Mouse (Mus musculus) kidney, adult 2 months (tissue): ENCODE measurements at regions not wholly inside any gene's neighbourhood (a gene's known extent, or its start where the extent isn't known, plus 50 kb on each side); places are given as distances from the start of the nearest gene placed in this dataset.

Experiments used
- DNase-seq: peaks from one replicate; pipeline ENCODE4 v3.0.0; 2021
- H3K27ac ChIP-seq: fragments of 200-500 bp; 2 replicates; pipeline ENCODE4 v1.5.1; 2012; ENCODE audit warnings: low read depth, low read length, control low read depth, inconsistent platforms; ENCODE audit not compliant: insufficient read depth
- H3K27me3 ChIP-seq: fragments of 200-500 bp; replicated peaks from 2 replicates; pipeline ENCODE4 v1.6.1; 2012; ENCODE audit warnings: mild to moderate bottlenecking, moderate library complexity, low read length, inconsistent platforms; ENCODE audit not compliant: control insufficient read depth, insufficient read depth
- H3K36me3 ChIP-seq: fragments of 200-500 bp; 2 replicates; pipeline ENCODE4 v1.6.1; 2012; ENCODE audit warnings: mild to moderate bottlenecking, moderate library complexity, low read length, inconsistent platforms; ENCODE audit not compliant: control insufficient read depth, insufficient read depth
- H3K4me1 ChIP-seq: fragments of 200-500 bp; 2 replicates; pipeline ENCODE4 v1.6.1; 2011; ENCODE audit warnings: low read length; ENCODE audit not compliant: control insufficient read depth, insufficient read depth
- H3K4me3 ChIP-seq: fragments of 200-500 bp; 2 replicates; pipeline ENCODE4 v1.5.1; 2011; ENCODE audit warnings: mild to moderate bottlenecking, low read depth, low read length, control low read depth; ENCODE audit not compliant: insufficient read depth
- CTCF ChIP-seq: fragments of 200-500 bp; conservative IDR thresholded peaks from 2 replicates; pipeline ENCODE4 v1.5.1; 2011; ENCODE audit warnings: low read depth, mild to moderate bottlenecking, control low read depth, low read length, moderate library complexity, mixed read lengths; ENCODE audit not compliant: insufficient read depth, insufficient read length
- POLR2A ChIP-seq: fragments of 200-500 bp; IDR thresholded peaks from one replicate; pipeline ENCODE4 v1.6.1; 2011; ENCODE audit warnings: low read depth, low read length, control low read depth
- WGBS: fragments of 180-500 bp; shearing (Covaris S2); methylation state at CpG from one replicate; pipeline ENCODE4 v1.1.7; 2018; 5-methylcytosine and 5-hydroxymethylcytosine counted together

DNA sequence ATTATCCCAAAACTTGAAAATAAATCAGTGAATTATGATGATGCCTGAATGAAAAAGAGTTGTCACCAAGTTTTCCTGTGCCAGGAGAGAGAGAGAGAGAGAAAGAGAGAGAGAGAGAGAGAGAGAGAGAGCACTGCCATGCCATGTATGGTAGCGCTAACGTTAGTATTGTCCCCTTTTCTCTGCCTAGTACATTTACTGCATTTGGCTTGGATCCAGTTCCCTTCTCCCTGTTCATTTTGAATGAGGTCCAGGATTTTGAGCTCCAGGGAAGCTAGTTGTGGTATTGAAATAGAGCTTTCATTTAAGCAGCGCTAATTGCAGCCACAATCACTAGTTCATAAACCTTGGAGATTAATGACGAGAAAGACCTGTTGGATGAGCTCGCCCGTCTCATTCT, 323.4 kb upstream of the Tecrl start:
- no peaks in the 10 kb centered on the region for H3K4me1 ChIP-seq
- 75% methylated on average over 6 of the region's 6 CpGs for WGBS
- TF ChIP-seq POLR2A = no peak
- TF ChIP-seq CTCF = no peak
- no peaks in the 10 kb centered on the region for H3K27me3 ChIP-seq
- DNase-seq = no peak
- H3K4me3 ChIP-seq = no peak overlapping the region
- H3K27ac ChIP-seq = no peak overlapping the region
- no peaks in the 10 kb centered on the region for H3K36me3 ChIP-seq

DNA sequence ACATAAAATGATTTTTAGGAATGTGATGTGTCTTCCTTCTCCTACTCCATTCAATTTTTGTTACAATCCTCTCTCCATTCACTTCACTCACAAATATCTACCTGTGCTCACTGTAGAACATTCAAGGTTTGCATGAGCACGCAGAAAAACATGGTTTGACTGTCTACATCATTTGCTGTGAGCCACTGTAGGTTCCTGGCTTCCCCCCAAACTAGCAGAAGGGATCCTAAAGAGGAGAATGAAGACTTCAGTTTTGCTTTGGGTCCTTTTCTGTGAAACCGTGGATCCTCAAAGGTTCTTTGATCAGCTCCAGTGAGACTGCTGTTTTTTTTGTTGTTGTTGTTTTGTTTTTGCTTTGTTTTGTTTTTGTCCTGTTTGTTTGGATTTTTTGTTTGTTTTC, 304.1 kb upstream of the Tecrl start:
- Histone ChIP-seq H3K27me3 (no peaks in the 10 kb centered on the region), H3K27ac (no peak overlapping the region), H3K36me3 (no peaks in the 10 kb centered on the region), H3K4me3 (no peak overlapping the region), H3K4me1 (no peaks in the 10 kb centered on the region)
- TF ChIP-seq CTCF (no peak), POLR2A (no peak)
- 68% methylated on average over 2 of the region's 2 CpGs for WGBS
- DNase-seq = no peak

DNA sequence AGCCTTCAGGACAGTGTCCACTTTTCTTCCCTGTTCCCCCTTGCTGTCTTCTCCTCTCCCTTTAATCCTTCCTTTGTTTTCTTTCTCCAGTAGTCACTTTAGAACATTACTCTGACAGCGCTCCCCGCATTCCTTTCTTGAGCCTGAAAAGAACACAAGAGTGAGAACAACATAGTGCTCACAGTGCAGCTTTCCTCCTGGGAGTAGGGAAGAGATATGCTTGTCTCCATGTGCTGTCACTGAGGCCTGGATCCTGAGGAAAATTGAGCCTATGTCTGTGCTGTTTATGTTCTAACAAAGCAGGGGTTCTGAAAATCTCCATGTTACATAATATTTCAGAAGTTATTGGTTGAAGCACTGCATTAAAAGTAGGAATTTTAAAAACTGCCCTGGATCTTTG, 296.3 kb upstream of the Tecrl start:
- DNase-seq = no peak
- 57% methylated on average over 2 of the region's 2 CpGs for WGBS
- Histone ChIP-seq H3K4me3 (no peak overlapping the region), H3K4me1 (no peaks in the 10 kb centered on the region), H3K27me3 (no peaks in the 10 kb centered on the region), H3K36me3 (no peaks in the 10 kb centered on the region), H3K27ac (no peak overlapping the region)
- TF ChIP-seq CTCF (no peak), POLR2A (no peak)

DNA sequence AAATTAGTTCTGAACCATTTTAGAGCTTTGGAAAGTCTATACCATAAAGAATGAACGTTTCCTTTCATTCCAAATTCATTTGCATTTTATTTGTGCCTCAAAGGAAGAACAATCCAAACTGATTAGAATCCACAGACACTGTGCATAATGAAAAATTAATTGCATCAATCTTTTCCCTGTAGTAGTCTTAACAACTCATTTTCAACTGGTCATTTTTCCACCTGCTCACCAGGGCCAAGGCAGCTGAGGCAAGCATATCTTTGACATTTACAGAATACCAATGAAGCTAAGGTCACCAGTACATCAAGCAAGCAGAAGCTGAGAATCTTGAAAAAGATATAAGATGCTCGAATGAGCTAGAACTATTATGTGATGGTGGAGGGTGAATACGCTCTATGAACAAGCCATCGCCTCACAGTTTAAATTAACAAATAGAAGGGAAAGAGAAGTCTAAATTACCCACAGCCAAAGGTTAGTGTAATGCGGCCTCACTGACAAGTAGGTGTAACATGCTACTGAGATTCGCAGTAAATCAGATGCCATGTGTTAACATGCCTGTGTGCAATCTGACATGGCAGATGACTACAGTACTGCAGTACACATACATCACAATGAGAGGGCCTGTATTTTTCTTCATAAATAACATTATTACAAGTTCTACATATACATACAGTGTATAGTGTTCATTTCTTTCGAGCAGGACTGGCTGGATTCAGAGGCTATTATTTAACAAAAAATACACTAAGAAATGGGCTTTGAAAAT, 267.8 kb upstream of the Tecrl start:
- DNase-seq = no peak
- 80% methylated on average over 7 of the region's 7 CpGs for WGBS
- TF ChIP-seq POLR2A (no peak), CTCF (no peak)

DNA sequence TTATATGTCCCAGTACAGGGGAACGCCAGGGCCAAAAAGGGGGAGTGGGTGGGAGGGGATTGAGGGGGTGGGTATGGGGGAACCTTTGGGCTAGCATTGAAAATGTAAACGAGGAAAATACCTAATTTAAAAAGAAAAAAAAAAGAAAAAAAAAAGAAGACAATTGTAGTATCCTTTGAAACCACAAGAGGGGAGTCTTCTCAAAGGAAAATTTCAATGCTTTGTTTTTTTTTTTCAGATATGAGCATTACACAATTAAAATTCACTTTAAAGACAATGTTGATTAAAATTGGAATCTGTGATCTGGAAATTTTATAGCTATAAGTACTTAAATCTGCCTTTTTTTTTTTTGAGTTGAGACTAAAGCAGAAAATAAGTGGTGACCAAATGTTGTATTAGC, 255.8 kb upstream of the Tecrl start:
- no peak overlapping the region for H3K4me3 ChIP-seq
- H3K27ac ChIP-seq = no peak overlapping the region
- DNase-seq = no peak
- no peaks in the 10 kb centered on the region for H3K36me3 ChIP-seq
- 36% methylated on average over 2 of the region's 2 CpGs for WGBS
- TF ChIP-seq POLR2A (no peak), CTCF (no peak)
- H3K27me3 ChIP-seq = no peaks in the 10 kb centered on the region
- no peaks in the 10 kb centered on the region for H3K4me1 ChIP-seq

More for the DNA sequence above, 267.8 kb upstream of the Tecrl start:
- no peaks in the 10 kb centered on the region for H3K4me1 ChIP-seq
- H3K27me3 ChIP-seq = no peaks in the 10 kb centered on the region
- no peak overlapping the region for H3K4me3 ChIP-seq
- H3K27ac ChIP-seq = no peak overlapping the region
- no peaks in the 10 kb centered on the region for H3K36me3 ChIP-seq

DNA sequence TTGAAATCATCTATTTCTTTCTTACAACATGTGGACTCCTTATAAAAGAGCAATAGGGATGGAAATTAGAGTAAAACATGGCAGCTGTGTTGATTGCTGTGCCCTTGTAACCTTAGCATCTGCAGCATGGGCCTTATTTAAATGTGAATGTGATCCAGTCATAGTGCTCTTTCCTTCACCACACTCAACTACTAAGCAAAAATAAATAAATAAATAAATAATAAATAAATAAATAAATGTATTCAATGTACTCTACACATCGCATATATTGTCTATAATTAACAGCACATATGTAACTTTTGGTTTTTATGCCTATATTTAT, 238.3 kb upstream of the Tecrl start:
- no peaks in the 10 kb centered on the region for H3K4me1 ChIP-seq
- H3K27ac ChIP-seq = no peak overlapping the region
- no peak overlapping the region for H3K4me3 ChIP-seq
- H3K36me3 ChIP-seq = no peaks in the 10 kb centered on the region
- no peaks in the 10 kb centered on the region for H3K27me3 ChIP-seq
- no peak for DNase-seq
- WGBS = 74% methylated on average over 1 of the region's 1 CpGs
- TF ChIP-seq CTCF = no peak
- no peak for TF ChIP-seq POLR2A

DNA sequence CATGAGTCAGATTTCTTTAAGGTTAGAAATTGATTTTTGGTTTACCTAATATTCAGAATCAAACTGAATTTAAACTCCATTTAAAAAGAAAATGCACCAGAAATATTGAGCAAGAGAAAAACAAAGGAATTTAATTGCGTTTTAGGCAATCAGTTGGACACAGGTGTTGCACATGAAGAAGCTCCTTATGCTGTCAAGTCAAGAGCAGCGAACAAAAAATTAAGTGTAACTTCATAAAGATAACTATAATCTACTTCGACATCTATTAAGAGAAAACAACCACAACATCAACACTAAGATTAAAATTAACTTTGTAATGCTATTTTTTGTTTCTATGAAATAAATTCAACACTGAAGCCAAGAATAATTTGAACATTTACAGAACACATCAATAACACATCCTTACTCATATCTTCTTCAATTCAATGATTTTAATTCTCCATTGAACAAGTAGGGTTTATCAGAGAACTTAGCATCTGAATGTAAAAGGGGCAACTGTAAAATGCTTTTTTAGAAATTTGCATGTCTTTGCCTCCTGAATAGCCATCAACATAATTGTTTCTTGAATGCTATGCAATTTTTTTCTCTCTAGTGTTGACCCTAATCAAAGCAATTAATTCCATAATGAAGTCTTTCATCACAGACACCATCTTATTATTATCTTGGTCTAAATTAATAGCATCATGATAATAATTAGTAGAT, 237.7 kb upstream of the Tecrl start:
- no peaks in the 10 kb centered on the region for H3K36me3 ChIP-seq
- H3K27me3 ChIP-seq = no peaks in the 10 kb centered on the region
- H3K27ac ChIP-seq = no peak overlapping the region
- H3K4me3 ChIP-seq = no peak overlapping the region
- H3K4me1 ChIP-seq = no peaks in the 10 kb centered on the region
- TF ChIP-seq CTCF (no peak), POLR2A (no peak)
- DNase-seq = no peak
- 83% methylated on average over 3 of the region's 3 CpGs for WGBS
